Mouse (Mus musculus) MEL (cell line): ENCODE data around the gene Paqr6. TPM values are rescaled to one million over a fixed set of nuclear protein-coding genes. Genes with fewer than 3 reads are reported as not detected.

Source experiments
- DNase-seq: peaks from one replicate; pipeline ENCODE4 v3.0.0; 2011; ENCODE audit warnings: low read depth, low spot score
- H3K27ac ChIP-seq: 2 replicates; pipeline ENCODE4 v1.5.1; 2012; ENCODE audit warnings: low read depth, mild to moderate bottlenecking, control low read depth, low read length, moderate library complexity; ENCODE audit not compliant: control insufficient read depth
- H3K27me3 ChIP-seq, 2 experiments: fragments of 150-350 bp in 1 of 2; sonication (generic) in 1 of 2; 2 replicates each; pipeline ENCODE4 v1.6.1; 2012; ENCODE audit warnings: low read length in 2 of 2, mild to moderate bottlenecking in 2 of 2, improper control_type of control experiment in 1 of 2, moderate library complexity in 1 of 2; ENCODE audit not compliant: insufficient read depth in 2 of 2, control insufficient read depth in 1 of 2
- H3K36me3 ChIP-seq, 2 experiments: 2 replicates each; pipeline ENCODE4 v1.6.1; 2012 to 2014; ENCODE audit warnings: low read length in 2 of 2, improper control_type of control experiment in 1 of 2, inconsistent platforms in 1 of 2, mild to moderate bottlenecking in 1 of 2; ENCODE audit not compliant: insufficient read depth in 2 of 2, control insufficient read depth in 1 of 2
- H3K4me1 ChIP-seq, 2 experiments: fragments of 150-350 bp in 1 of 2; sonication (generic) in 1 of 2; 2 replicates each; pipeline ENCODE4 v1.6.1; 2012; ENCODE audit warnings: low read length in 2 of 2, improper control_type of control experiment in 1 of 2, mild to moderate bottlenecking in 1 of 2; ENCODE audit not compliant: insufficient read depth in 2 of 2, control insufficient read depth in 1 of 2
- H3K4me3 ChIP-seq, 2 experiments: fragments of 150-350 bp in 1 of 2; sonication (generic) in 1 of 2; 2 replicates each; pipeline ENCODE4 v1.5.1; 2012; ENCODE audit warnings: low read depth in 2 of 2, low read length in 2 of 2, mild to moderate bottlenecking in 2 of 2, moderate library complexity in 2 of 2, control low read depth in 1 of 2, improper control_type of control experiment in 1 of 2; ENCODE audit not compliant: control insufficient read depth in 1 of 2, insufficient read depth in 1 of 2
- H3K79me2 ChIP-seq: 2 replicates; pipeline ENCODE4 v1.6.1; 2012; ENCODE audit warnings: mild to moderate bottlenecking, low read length, moderate library complexity; ENCODE audit not compliant: control insufficient read depth, poor library complexity, insufficient read depth
- H3K9ac ChIP-seq: 2 replicates; pipeline ENCODE4 v1.6.1; 2012; ENCODE audit warnings: low read depth, mild to moderate bottlenecking, control low read depth, low read length, moderate library complexity; ENCODE audit not compliant: control insufficient read depth, poor library complexity, severe bottlenecking
- H3K9me3 ChIP-seq: fragments of 150-350 bp; sonication (generic); replicated peaks from 2 replicates; pipeline ENCODE4 v1.6.1; 2012; ENCODE audit warnings: mild to moderate bottlenecking, low read length, improper control_type of control experiment, moderate library complexity; ENCODE audit not compliant: insufficient read depth
- CHD2 ChIP-seq: IDR thresholded peaks from 2 replicates; pipeline ENCODE4 v1.6.1; 2011; ENCODE audit warnings: low read length, improper control_type of control experiment
- CTCF ChIP-seq, 3 experiments: IDR thresholded peaks in 2 of 3; conservative IDR thresholded peaks in 1 of 3; 2 replicates each; pipeline ENCODE4 v1.5.1; 2011 to 2012; ENCODE audit warnings: low read length in 3 of 3, low read depth in 2 of 3, mild to moderate bottlenecking in 2 of 3, improper control_type of control experiment in 1 of 3, inconsistent platforms in 1 of 3, mixed read lengths in 1 of 3, moderate library complexity in 1 of 3; ENCODE audit not compliant: control insufficient read depth in 1 of 3, insufficient read depth in 1 of 3, poor library complexity in 1 of 3, severe bottlenecking in 1 of 3
- ELF1 ChIP-seq: IDR thresholded peaks from 2 replicates; pipeline ENCODE4 v1.6.1; 2014; ENCODE audit warnings: low read depth, mild to moderate bottlenecking, inconsistent platforms, low read length, improper control_type of control experiment, moderate library complexity
- EP300 ChIP-seq, 2 experiments: IDR thresholded peaks; 2 replicates each; pipeline ENCODE4 v1.6.1; 2011; ENCODE audit warnings: improper control_type of control experiment in 2 of 2, low read length in 2 of 2, low read depth in 1 of 2, mild to moderate bottlenecking in 1 of 2
- GATA1 ChIP-seq: IDR thresholded peaks from 2 replicates; pipeline ENCODE4 v1.6.1; 2011; ENCODE audit warnings: low read depth, low read length, improper control_type of control experiment
- HCFC1 ChIP-seq: IDR thresholded peaks from 2 replicates; pipeline ENCODE4 v1.6.1; 2012; ENCODE audit warnings: low read depth, mild to moderate bottlenecking, inconsistent platforms, low read length, improper control_type of control experiment, moderate library complexity
- KAT2A ChIP-seq: conservative IDR thresholded peaks from 2 replicates; pipeline ENCODE4 v1.6.1; 2012; ENCODE audit warnings: low read depth, low read length, improper control_type of control experiment, inconsistent platforms
- MAFK ChIP-seq: IDR thresholded peaks from 2 replicates; pipeline ENCODE4 v1.6.1; 2011; ENCODE audit warnings: low read depth, mild to moderate bottlenecking, low read length, improper control_type of control experiment, borderline replicate concordance
- MAX ChIP-seq: IDR thresholded peaks from 2 replicates; pipeline ENCODE4 v1.6.1; 2011; ENCODE audit warnings: low read length, improper control_type of control experiment
- NELFE ChIP-seq: IDR thresholded peaks from 2 replicates; pipeline ENCODE4 v1.6.1; 2011; ENCODE audit warnings: low read depth, low read length, improper control_type of control experiment
- NRF1 ChIP-seq: IDR thresholded peaks from 2 replicates; pipeline ENCODE4 v1.6.1; 2014; ENCODE audit warnings: low read depth, mild to moderate bottlenecking, inconsistent platforms, low read length, improper control_type of control experiment, moderate library complexity; ENCODE audit not compliant: poor library complexity, insufficient read depth, severe bottlenecking
- POLR2AphosphoS2 ChIP-seq: IDR thresholded peaks from 2 replicates; pipeline ENCODE4 v1.6.1; 2011; ENCODE audit warnings: low read length, improper control_type of control experiment
- POLR2AphosphoS5 ChIP-seq: IDR thresholded peaks from 2 replicates; pipeline ENCODE4 v1.6.1; 2012; ENCODE audit warnings: low read depth, borderline replicate concordance, mild to moderate bottlenecking, inconsistent platforms, low read length, moderate library complexity, mixed read lengths
- RCOR1 ChIP-seq: IDR thresholded peaks from 2 replicates; pipeline ENCODE4 v1.6.1; 2012; ENCODE audit warnings: low read depth, mild to moderate bottlenecking, inconsistent platforms, low read length, improper control_type of control experiment
- SMC3 ChIP-seq: IDR thresholded peaks from 2 replicates; pipeline ENCODE4 v1.6.1; 2011; ENCODE audit warnings: low read depth, low read length, improper control_type of control experiment
- TAL1 ChIP-seq: IDR thresholded peaks from 2 replicates; pipeline ENCODE4 v1.6.1; 2012; ENCODE audit warnings: mild to moderate bottlenecking, inconsistent platforms, low read length, moderate library complexity, mixed read lengths
- TCF12 ChIP-seq: IDR thresholded peaks from 2 replicates; pipeline ENCODE4 v1.6.1; 2014; ENCODE audit warnings: low read depth, mild to moderate bottlenecking, inconsistent platforms, low read length, improper control_type of control experiment, moderate library complexity
- UBTF ChIP-seq: IDR thresholded peaks from 2 replicates; pipeline ENCODE4 v1.6.1; 2012; ENCODE audit warnings: low read depth, mild to moderate bottlenecking, inconsistent platforms, low read length, improper control_type of control experiment, moderate library complexity, borderline replicate concordance; ENCODE audit not compliant: insufficient read depth
- ZC3H11A ChIP-seq: IDR thresholded peaks from 2 replicates; pipeline ENCODE4 v1.6.1; 2012; ENCODE audit warnings: low read depth, mild to moderate bottlenecking, inconsistent platforms, low read length, improper control_type of control experiment
- ZNF384 ChIP-seq: IDR thresholded peaks from 2 replicates; pipeline ENCODE4 v1.6.1; 2012; ENCODE audit warnings: low read depth, mild to moderate bottlenecking, inconsistent platforms, low read length, improper control_type of control experiment
- polyA plus RNA-seq, 2 experiments: library from polyadenylated mRNA; stranded (reverse) in 1 of 2; unstranded in 1 of 2; fragments of >175 nt in 1 of 2; fragments of >200 nt in 1 of 2; gene quantifications; 2 replicates each; pipeline versions ENCODE4 v1.2.1 to v1.2.4; 2012; ENCODE audit warnings: low replicate concordance in 2 of 2, low read depth in 1 of 2; ENCODE audit not compliant: insufficient read length in 2 of 2, insufficient read depth in 1 of 2, missing spikeins in 1 of 2
- total RNA-seq: library from RNA; depleted of rRNA; stranded (reverse); fragments of 300-350 nt; gene quantifications from 2 replicates; pipeline ENCODE4 v1.2.3, GENCODE M21; 2012

Gene Paqr6
- total and polyA plus RNA-seq, 3 experiments = 0.11 TPM; not detected in 2

DNA sequence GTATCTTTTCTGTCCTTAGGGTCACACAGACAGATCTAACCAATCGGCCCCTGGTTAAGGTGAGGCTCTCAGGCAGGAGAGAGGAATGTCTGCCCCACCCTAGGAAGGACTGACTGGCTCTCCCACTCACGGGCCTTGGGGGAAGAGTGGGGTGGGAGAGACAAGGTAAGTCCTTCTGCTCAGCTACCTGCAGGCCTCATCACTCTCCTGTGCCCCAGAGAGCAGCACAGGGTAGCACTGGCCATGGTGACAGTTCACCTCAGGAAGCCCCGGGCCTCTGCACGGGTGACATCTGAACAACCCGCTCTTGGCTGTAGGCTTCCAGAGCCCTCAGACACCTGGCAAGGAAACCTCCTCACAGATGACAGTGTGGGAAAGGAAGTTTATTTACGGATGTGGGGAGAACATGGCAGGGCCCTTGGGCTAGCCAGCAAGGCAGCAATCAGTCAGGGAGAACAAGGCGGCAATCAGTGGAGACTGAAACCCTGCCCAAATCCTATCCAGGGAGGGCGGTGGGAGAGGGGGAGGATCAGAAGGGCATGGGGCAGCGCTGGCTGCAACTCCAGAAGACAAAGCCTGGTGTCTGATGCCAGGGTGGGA lies 29.5 kb downstream of the Paqr6 start (continued):
- TF ChIP-seq ZC3H11A = no peak
- no peak for TF ChIP-seq CTCF (IDR thresholded peaks at IDR 0.05 in 2 of 3, conservative IDR thresholded peaks at IDR 0.05 in 1 of 3; ENCODE audit: control insufficient read depth in 1 of 3, insufficient read depth in 1 of 3, low read depth in 2 of 3, low read length in 3 of 3, poor library complexity in 1 of 3, severe bottlenecking in 1 of 3)
- TF ChIP-seq KAT2A = no peak
- TF ChIP-seq MAX = no peak
- TF ChIP-seq, all 39 proteins: peak for 0

DNA sequence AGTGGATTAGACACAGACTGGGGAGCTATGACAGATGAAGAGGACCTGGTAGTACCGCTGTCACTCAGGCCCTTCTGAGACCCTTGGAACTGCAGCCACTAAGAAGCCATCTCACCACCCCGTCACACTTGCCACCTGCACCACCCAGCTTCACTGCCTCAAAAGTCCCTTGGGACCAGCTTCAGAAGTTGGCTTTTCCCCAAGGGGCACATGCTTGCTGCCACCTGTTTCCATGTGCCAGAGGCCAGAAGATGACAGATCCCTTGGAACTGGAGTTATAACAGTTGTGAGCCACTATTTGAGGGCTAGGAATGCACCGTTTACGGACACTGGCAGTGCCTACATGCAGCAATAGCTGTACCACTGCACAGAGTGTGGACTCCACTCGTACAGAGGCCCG lies 30.9 kb downstream of the Paqr6 start:
- Histone ChIP-seq H3K36me3 (peaks cover 0 to 5% of the 10 kb centered on the region in 2 experiments; a peak in 2 of 4 replicates), H3K9me3 (no peaks in the 10 kb centered on the region), H3K9ac (no peak overlapping the region), H3K79me2 (no peaks in the 10 kb centered on the region), H3K4me3 (no peak overlapping the region), H3K27ac (no peak overlapping the region), H3K4me1 (no peaks in the 10 kb centered on the region), H3K27me3 (no peaks in the 10 kb centered on the region)
- no peak for DNase-seq
- TF ChIP-seq NRF1 (no peak), GATA1 (no peak), UBTF (no peak), NELFE (no peak), HCFC1 (no peak), POLR2AphosphoS5 (no peak), TCF12 (no peak), CHD2 (no peak), POLR2AphosphoS2 (no peak), KAT2A (no peak), EP300 (IDR thresholded peaks at IDR 0.05; ENCODE audit: low read depth in 1 of 2, low read length in 2 of 2) (no peak), SMC3 (no peak), ZNF384 (no peak), CTCF (IDR thresholded peaks at IDR 0.05 in 2 of 3, conservative IDR thresholded peaks at IDR 0.05 in 1 of 3; ENCODE audit: control insufficient read depth in 1 of 3, insufficient read depth in 1 of 3, low read depth in 2 of 3, low read length in 3 of 3, poor library complexity in 1 of 3, severe bottlenecking in 1 of 3) (no peak), ELF1 (no peak)

DNA sequence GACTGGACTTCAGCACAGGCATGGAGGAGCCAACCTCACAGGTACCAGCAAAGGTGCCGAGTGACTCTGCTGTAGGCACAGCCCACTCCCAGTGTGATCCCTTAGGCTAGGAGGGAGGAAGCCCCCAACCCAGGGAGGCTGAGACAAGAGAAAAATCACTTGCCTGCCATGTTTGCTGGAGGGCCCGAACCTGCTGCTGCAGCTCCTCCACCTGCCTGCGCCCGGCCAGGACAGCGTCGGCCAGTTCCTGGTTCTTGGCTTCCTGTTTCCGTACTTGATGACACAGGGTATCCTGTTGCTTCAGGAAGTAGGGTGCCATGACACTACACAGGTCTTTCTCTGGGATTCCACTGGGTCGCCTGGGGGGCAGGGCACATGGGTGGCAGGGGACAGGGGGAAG lies 31.4 kb downstream of the Paqr6 start:
- TF ChIP-seq KAT2A (no peak), MAX (no peak), MAFK (no peak), TAL1 (no peak), RCOR1 (no peak), EP300 (IDR thresholded peaks at IDR 0.05; ENCODE audit: low read depth in 1 of 2, low read length in 2 of 2) (no peak)
- DNase-seq = no peak
- Histone ChIP-seq H3K9ac (no peak overlapping the region), H3K4me3 (no peak overlapping the region), H3K27me3 (no peaks in the 10 kb centered on the region), H3K79me2 (no peaks in the 10 kb centered on the region), H3K9me3 (no peaks in the 10 kb centered on the region), H3K27ac (no peak overlapping the region), H3K4me1 (no peaks in the 10 kb centered on the region), H3K36me3 (peaks cover 0 to 5% of the 10 kb centered on the region in 2 experiments; a peak in 2 of 4 replicates)
